Mouse (Mus musculus) kidney, postnatal 36 days (tissue): ENCODE data around the gene Leng1.
A peak's percentile ranks its signal among the peaks of the same experiment; 100 is the strongest.

ENCODE experiments used
- DNase-seq, 2 experiments: peaks; one replicate each; pipeline ENCODE4 v3.0.0; 2021 to 2022; ENCODE audit warnings: mixed read lengths in 2 of 2

Leng1 gene

DNA sequence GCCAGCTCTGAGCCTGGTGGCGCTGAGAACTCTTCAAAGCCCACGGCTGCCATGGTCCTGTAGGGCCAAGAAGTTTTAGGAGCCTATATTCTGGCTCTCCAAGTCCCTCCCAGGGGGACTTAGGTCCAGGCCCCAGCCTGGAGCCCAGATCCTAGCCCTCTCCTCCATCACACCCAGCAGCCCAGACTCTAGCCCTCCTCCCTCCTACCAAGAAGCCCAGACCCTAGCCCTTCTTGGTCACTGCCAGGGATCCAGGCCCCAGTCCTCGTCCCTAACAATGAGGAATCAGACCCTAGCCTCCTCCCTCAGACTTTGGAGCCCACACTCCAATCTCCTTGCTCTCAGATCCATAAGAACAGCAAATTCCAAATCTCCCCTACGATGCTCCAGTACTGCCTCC is 36.6 kb downstream of the Leng1 start:
- DNase-seq, result no peak

DNA sequence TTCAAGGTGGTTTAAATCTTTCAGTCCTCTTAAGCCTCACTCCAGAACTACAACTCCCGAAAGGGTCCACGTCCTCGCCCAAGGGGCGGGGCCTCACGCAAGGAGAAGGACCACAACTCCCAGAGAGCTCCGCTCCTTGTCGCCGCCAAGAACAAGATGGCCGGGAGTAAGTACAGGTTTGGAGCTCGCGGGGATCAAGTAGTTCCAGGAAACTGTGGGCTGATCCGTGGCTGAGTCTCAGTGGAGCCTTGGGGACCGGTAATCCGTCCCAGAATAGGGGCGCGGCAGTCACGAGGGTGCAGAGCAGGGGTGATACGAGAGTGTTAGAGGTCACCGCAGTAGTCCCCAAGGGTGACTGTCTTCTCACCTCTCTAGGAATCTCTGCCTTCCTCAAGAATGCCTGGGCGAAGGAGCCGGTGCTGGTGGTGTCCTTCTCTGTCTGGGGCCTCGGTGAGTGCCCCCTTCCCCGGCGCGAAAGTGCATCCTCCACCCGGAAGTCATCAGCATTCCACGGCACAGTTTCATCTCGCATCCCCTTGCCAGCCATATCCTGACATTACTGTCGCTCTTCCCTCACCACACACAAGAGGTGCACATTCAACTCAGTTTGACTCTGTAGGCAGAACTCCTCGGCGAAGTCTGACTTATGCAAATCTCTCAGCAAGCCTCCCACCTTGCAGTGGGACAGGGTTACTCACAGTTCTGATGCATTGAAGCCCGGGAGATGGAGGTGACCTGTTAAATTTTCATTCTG is 48.2 kb downstream of the Leng1 start, which contains the start of gene Ndufa3:
Gene Ndufa3 (plus strand): TSS at position 132 of the 754 bp plus-strand sequence.
- DNase-seq, result peak; percentile 93 to 94

- DNase-seq, result no peak
Observed at GRCm38 (mm10) chr7:3616389-3617241, 49.0 kb downstream of the Leng1 start.

DNA sequence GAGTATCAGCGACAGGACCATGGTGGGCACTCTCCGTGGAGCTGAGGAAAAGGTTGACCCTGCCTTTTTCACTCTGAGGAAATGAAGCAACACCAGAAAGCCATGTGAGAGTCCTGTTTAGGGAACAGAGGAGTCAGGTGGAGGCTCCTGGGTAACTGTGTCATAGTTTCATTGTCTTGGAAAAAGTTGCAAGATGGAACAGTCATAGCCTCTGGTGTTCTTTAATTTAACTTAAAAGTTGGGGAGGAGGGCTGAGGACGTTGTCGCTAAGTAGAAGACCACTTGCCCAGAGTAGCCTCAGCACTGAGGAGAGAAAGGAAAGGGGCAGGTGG is 49.6 kb downstream of the Leng1 start, which contains the start of gene Oscar:
Gene Oscar (minus strand): TSS at position 101 of the 332 bp plus-strand sequence.
- no peak for DNase-seq

GRCm38 (mm10) chr7:3614021-3614420 is 51.6 kb downstream of the Leng1 start:
- DNase-seq, result no peak

DNA sequence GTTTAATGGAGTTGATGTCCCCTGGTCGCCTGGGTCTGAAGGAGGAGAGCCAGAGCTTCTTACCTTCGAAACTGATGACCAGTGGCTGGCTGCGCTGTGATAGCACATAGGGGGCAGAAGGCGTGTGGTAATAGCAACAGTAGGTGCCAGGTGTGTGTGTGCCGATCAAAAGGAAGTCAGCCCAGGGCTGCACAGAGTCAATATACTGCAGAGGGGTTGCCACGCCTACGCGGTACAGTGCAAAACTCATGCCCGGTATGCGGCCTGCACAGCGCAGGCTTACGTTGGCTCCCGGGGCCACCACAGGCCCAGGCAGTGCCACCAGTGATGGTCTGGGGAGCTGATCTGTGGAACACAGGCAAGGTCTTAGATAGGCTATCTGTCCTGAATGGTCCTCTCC is 54.6 kb downstream of the Leng1 start:
- no peak for DNase-seq

DNA sequence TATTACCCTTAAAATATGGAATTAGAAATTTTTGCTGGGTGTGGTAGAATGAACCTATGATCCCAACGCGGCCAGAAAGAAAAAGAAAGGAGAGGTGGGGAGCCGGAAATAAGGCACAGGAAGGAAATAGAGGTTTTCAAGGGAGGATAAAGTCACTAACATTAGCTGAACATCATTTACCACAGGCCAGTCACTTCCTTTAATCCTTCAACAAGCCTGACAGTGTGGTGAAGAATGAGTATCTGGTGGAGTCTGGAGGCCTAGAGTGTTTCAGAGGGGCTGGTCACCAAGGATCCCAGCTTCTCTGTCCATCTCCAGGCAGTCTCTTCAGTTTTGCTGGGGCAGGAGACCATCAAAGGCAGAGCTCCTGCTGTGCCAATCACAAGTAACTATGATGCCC is 55.2 kb downstream of the Leng1 start:
- no peak for DNase-seq
